Mouse (Mus musculus): ENCODE results near the gene Trim16. TPM values are rescaled to one million over a fixed set of nuclear protein-coding genes. Genes with fewer than 3 reads are reported as not detected.

The Trim16 gene
- polyA plus RNA-seq, 1 experiment from 2014 or later: 26.1 TPM

- H3K27ac ChIP-seq: no peak overlapping the region
- H3K4me1 ChIP-seq: peaks cover 8% of the 10 kb centered on the region; the same call in 1 of the 2 replicates
- no peak overlapping the region for H3K4me3 ChIP-seq
- ATAC-seq (ENCODE audit: insufficient number of reproducible peaks, low FRiP score, low TSS enrichment, low read depth): no peak
- H3K36me3 ChIP-seq: no peaks in the 10 kb centered on the region
- H3K4me2 ChIP-seq: no peak overlapping the region
- H3K9ac ChIP-seq: no peak overlapping the region
- no peaks in the 10 kb centered on the region for H3K27me3 ChIP-seq
- H3K9me3 ChIP-seq: no peaks in the 10 kb centered on the region
- WGBS: 82% methylated on average over 1 of the region's 1 CpGs
Observed at GRCm38 (mm10) chr11:62875696-62876095, 55.7 kb downstream of the Trim16 start.

GRCm38 (mm10) chr11:62876445-62876844, 56.4 kb downstream of the Trim16 start:
- Histone ChIP-seq H3K27me3 (no peaks in the 10 kb centered on the region), H3K4me1 (peaks cover 9% of the 10 kb centered on the region; the same call in 1 of the 2 replicates), H3K4me3 (no peak overlapping the region), H3K9me3 (no peaks in the 10 kb centered on the region), H3K4me2 (no peak overlapping the region), H3K27ac (no peak overlapping the region), H3K9ac (no peak overlapping the region), H3K36me3 (no peaks in the 10 kb centered on the region)
- ATAC-seq (ENCODE audit: insufficient number of reproducible peaks, low FRiP score, low TSS enrichment, low read depth): no peak
- WGBS: 72% methylated on average over 4 of the region's 4 CpGs

GRCm38 (mm10) chr11:62877391-62877790, 57.4 kb downstream of the Trim16 start:
- Histone ChIP-seq H3K36me3 (peaks cover 4% of the 10 kb centered on the region; the same call in 1 of the 2 replicates), H3K27ac (no peak overlapping the region), H3K4me1 (peaks cover 9% of the 10 kb centered on the region; the same call in 1 of the 2 replicates), H3K9me3 (no peaks in the 10 kb centered on the region), H3K27me3 (no peaks in the 10 kb centered on the region), H3K9ac (no peak overlapping the region), H3K4me2 (no peak overlapping the region), H3K4me3 (no peak overlapping the region)
- 84% methylated on average over 1 of the region's 1 CpGs for WGBS
- no peak for ATAC-seq (ENCODE audit: insufficient number of reproducible peaks, low FRiP score, low TSS enrichment, low read depth)

- H3K9ac ChIP-seq: no peak overlapping the region
- no peak for ATAC-seq (ENCODE audit: insufficient number of reproducible peaks, low FRiP score, low TSS enrichment, low read depth)
- H3K27ac ChIP-seq: peak overlapping the region; percentile 92
- H3K4me3 ChIP-seq: peak overlapping the region; percentile 87
- H3K4me1 ChIP-seq: peaks cover 9% of the 10 kb centered on the region; the same call in 1 of the 2 replicates
- no peaks in the 10 kb centered on the region for H3K27me3 ChIP-seq
- WGBS: 25% methylated on average over 9 of the region's 9 CpGs
- no peaks in the 10 kb centered on the region for H3K9me3 ChIP-seq
- H3K36me3 ChIP-seq: peaks cover 15% of the 10 kb centered on the region; the same call in 1 of the 2 replicates
- H3K4me2 ChIP-seq: peak overlapping the region; percentile 61
Observed at GRCm38 (mm10) chr11:62878728-62879127, 58.7 kb downstream of the Trim16 start.

- H3K4me2 ChIP-seq: peak within 1 kb of the TSS; percentile 61
- peaks cover 9% of the 10 kb centered on the region; the same call in 1 of the 2 replicates for H3K4me1 ChIP-seq
- peak within 1 kb of the TSS; percentile 92 for H3K9ac ChIP-seq
- peak within 1 kb of the TSS; percentile 92 for H3K27ac ChIP-seq
- 2% methylated on average over 55 of the region's 55 CpGs for WGBS
- H3K9me3 ChIP-seq: no peaks in the 10 kb centered on the region
- H3K27me3 ChIP-seq: no peaks in the 10 kb centered on the region
- peak; percentile 97 for ATAC-seq (ENCODE audit: insufficient number of reproducible peaks, low FRiP score, low TSS enrichment, low read depth)
- H3K36me3 ChIP-seq: peaks cover 22% of the 10 kb centered on the region
- H3K4me3 ChIP-seq: peak within 1 kb of the TSS; percentile 87
Observed at GRCm38 (mm10) chr11:62879220-62880048, 59.4 kb downstream of the Trim16 start, which contains the start of gene Tvp23b. Tvp23b (plus strand) TSS chr11:62879455.

GRCm38 (mm10) chr11:62883407-62883806, 63.4 kb downstream of the Trim16 start:
- WGBS: 90% methylated on average over 8 of the region's 8 CpGs

GRCm38 (mm10) chr11:62885323-62885722, 65.3 kb downstream of the Trim16 start:
- Histone ChIP-seq H3K9me3 (no peaks in the 10 kb centered on the region), H3K4me3 (no peak overlapping the region), H3K27ac (no peak overlapping the region), H3K4me2 (no peak overlapping the region), H3K27me3 (no peaks in the 10 kb centered on the region), H3K9ac (no peak overlapping the region), H3K36me3 (peaks cover 70% of the 10 kb centered on the region), H3K4me1 (peaks cover 4% of the 10 kb centered on the region; the same call in 1 of the 2 replicates)
- 83% methylated on average over 5 of the region's 5 CpGs for WGBS
- ATAC-seq (ENCODE audit: insufficient number of reproducible peaks, low FRiP score, low TSS enrichment, low read depth): no peak

More at GRCm38 (mm10) chr11:62883407-62883806, 63.4 kb downstream of the Trim16 start:
- Histone ChIP-seq H3K27me3 (no peaks in the 10 kb centered on the region), H3K27ac (no peak overlapping the region), H3K4me2 (no peak overlapping the region), H3K9ac (no peak overlapping the region), H3K4me1 (peaks cover 9% of the 10 kb centered on the region; the same call in 1 of the 2 replicates), H3K36me3 (peaks cover 53% of the 10 kb centered on the region), H3K4me3 (no peak overlapping the region), H3K9me3 (no peaks in the 10 kb centered on the region)
- no peak for ATAC-seq (ENCODE audit: insufficient number of reproducible peaks, low FRiP score, low TSS enrichment, low read depth)

- no peak overlapping the region for H3K27ac ChIP-seq
- 79% methylated on average over 4 of the region's 4 CpGs for WGBS
Observed at GRCm38 (mm10) chr11:62890796-62891195, 70.8 kb downstream of the Trim16 start.

GRCm38 (mm10) chr11:62891763-62892162, 71.7 kb downstream of the Trim16 start:
- Histone ChIP-seq H3K4me3 (no peak overlapping the region), H3K9me3 (no peaks in the 10 kb centered on the region), H3K36me3 (peaks cover 76% of the 10 kb centered on the region), H3K9ac (no peak overlapping the region), H3K4me1 (0 out of 2 replicates have a peak, but pooled peaks cover 3% of the 10 kb centered on the region), H3K27me3 (no peaks in the 10 kb centered on the region), H3K27ac (no peak overlapping the region), H3K4me2 (no peak overlapping the region)
- WGBS: 91% methylated on average over 11 of the region's 11 CpGs
- ATAC-seq (ENCODE audit: insufficient number of reproducible peaks, low FRiP score, low TSS enrichment, low read depth): no peak

More at GRCm38 (mm10) chr11:62890796-62891195, 70.8 kb downstream of the Trim16 start:
- Histone ChIP-seq H3K4me3 (no peak overlapping the region), H3K4me1 (0 out of 2 replicates have a peak, but pooled peaks cover 3% of the 10 kb centered on the region), H3K27me3 (no peaks in the 10 kb centered on the region), H3K9ac (no peak overlapping the region), H3K36me3 (peaks cover 74% of the 10 kb centered on the region), H3K4me2 (no peak overlapping the region), H3K9me3 (no peaks in the 10 kb centered on the region)
- ATAC-seq (ENCODE audit: insufficient number of reproducible peaks, low FRiP score, low TSS enrichment, low read depth): no peak

Other genes starting within 250 kb of the Trim16 start
- 4.1 and 5.1 TPM in 2 replicates for gene Trpv2, start 245.7 kb upstream of the Trim16 start, polyA plus RNA-seq (2015; fragmentation: Nextera tagmentation; extraction: Ambion mirVana)
- 13.1 and 14.5 TPM in 2 replicates for gene Lrrc75a, start 171.7 kb upstream of the Trim16 start, polyA plus RNA-seq (2015; fragmentation: Nextera tagmentation; extraction: Ambion mirVana)
- gene Mmgt2, start 171.6 kb upstream of the Trim16 start, polyA plus RNA-seq (2015; fragmentation: Nextera tagmentation; extraction: Ambion mirVana): 57.0 and 61.9 TPM in 2 replicates
- 8.4 and 8.8 TPM in 2 replicates for gene Zfp287, start 88.3 kb upstream of the Trim16 start, polyA plus RNA-seq (2015; fragmentation: Nextera tagmentation; extraction: Ambion mirVana)
- gene Gm10428, start 67.1 kb upstream of the Trim16 start, polyA plus RNA-seq (2015; fragmentation: Nextera tagmentation; extraction: Ambion mirVana): not detected in 2 replicates
- gene Zfp286, start 30.8 kb upstream of the Trim16 start, polyA plus RNA-seq (2015; fragmentation: Nextera tagmentation; extraction: Ambion mirVana): 21.8 and 22.3 TPM in 2 replicates
- 0.20 and 0.65 TPM in 2 replicates for gene Fbxw10, start 26.8 kb downstream of the Trim16 start, polyA plus RNA-seq (2015; fragmentation: Nextera tagmentation; extraction: Ambion mirVana)
- gene Tvp23b, start 59.2 kb downstream of the Trim16 start, polyA plus RNA-seq (2015; fragmentation: Nextera tagmentation; extraction: Ambion mirVana): 82.1 and 85.3 TPM in 2 replicates
- 0.22 TPM in 1 of 2 replicates, not detected in the other for gene Cdrt4, start 131.0 kb downstream of the Trim16 start, polyA plus RNA-seq (2015; fragmentation: Nextera tagmentation; extraction: Ambion mirVana)
- 0.16 and 0.22 TPM in 2 replicates for gene Tekt3, start 241.4 kb downstream of the Trim16 start, polyA plus RNA-seq (2015; fragmentation: Nextera tagmentation; extraction: Ambion mirVana)

Measured in limb, embryonic 15.5 days (tissue).